Mouse (Mus musculus) midbrain, embryonic 11.5 days (tissue): ENCODE measurements around the gene Slc39a2. TPM values are rescaled to one million over a fixed set of nuclear protein-coding genes. Genes with fewer than 3 reads are reported as not detected.

Experiments
- ATAC-seq: fragments of 200-750 bp; cut with Nextera tagmentation; 2 replicates; pipeline ENCODE4 v1.8.0; 2017; ENCODE audit warnings: moderate TSS enrichment, moderate library complexity; ENCODE audit not compliant: low FRiP score
- DNase-seq: peaks from one replicate; pipeline ENCODE4 v3.0.0; 2015; ENCODE audit warnings: low spot score; ENCODE audit errors: missing footprints
- H3K27ac ChIP-seq: fragments of 300-500 bp; sonication (generic); 2 replicates; pipeline ENCODE4 v1.5.1; 2014; ENCODE audit warnings: low read depth, low read length
- H3K27me3 ChIP-seq: fragments of 300-500 bp; sonication (generic); 2 replicates; pipeline ENCODE4 v1.6.1; 2014; ENCODE audit warnings: mild to moderate bottlenecking, low read length, moderate library complexity, mixed read lengths; ENCODE audit not compliant: control insufficient read depth, insufficient read depth
- H3K36me3 ChIP-seq: fragments of 300-500 bp; sonication (generic); 2 replicates; pipeline ENCODE4 v1.6.1; 2014; ENCODE audit warnings: mild to moderate bottlenecking, low read length, moderate library complexity, mixed read lengths; ENCODE audit not compliant: control insufficient read depth, insufficient read depth
- H3K4me1 ChIP-seq: fragments of 300-500 bp; sonication (generic); 2 replicates; pipeline ENCODE4 v1.6.1; 2014; ENCODE audit warnings: low read length; ENCODE audit not compliant: control insufficient read depth, insufficient read depth
- H3K4me2 ChIP-seq: fragments of 300-500 bp; sonication (generic); 2 replicates; pipeline ENCODE4 v1.6.1; 2014; ENCODE audit warnings: mild to moderate bottlenecking, moderate library complexity
- H3K4me3 ChIP-seq: fragments of 300-500 bp; sonication (generic); 2 replicates; pipeline ENCODE4 v1.5.1; 2014; ENCODE audit warnings: low read depth, low read length
- H3K9ac ChIP-seq: fragments of 300-500 bp; sonication (generic); 2 replicates; pipeline ENCODE4 v1.6.1; 2014; ENCODE audit warnings: low read length
- H3K9me3 ChIP-seq: fragments of 300-500 bp; sonication (generic); 2 replicates; pipeline ENCODE4 v1.6.1; 2016; ENCODE audit warnings: low read length; ENCODE audit not compliant: control insufficient read depth
- WGBS: fragments of 180-500 bp; shearing (Covaris S2); extraction: QIAGEN DNeasy Blood & Tissue Kit; methylation state at CpG from one replicate; pipeline ENCODE4 v1.1.7; 2014; 5-methylcytosine and 5-hydroxymethylcytosine counted together
- polyA plus RNA-seq: library from polyadenylated mRNA; unstranded; fragments of >200 nt; fragmentation: Nextera tagmentation; extraction: Ambion mirVana; gene quantifications from 2 replicates; pipeline ENCODE4 v1.2.1, GENCODE M21; 2014

Gene Slc39a2
- polyA plus RNA-seq, 1 experiment from 2014 or later, result 0.41 TPM

GRCm38 (mm10) chr14:51913062-51913959 is 20.6 kb downstream of the Slc39a2 start:
- Histone ChIP-seq H3K36me3 (no peaks in the 10 kb centered on the region), H3K27ac (no peak overlapping the region), H3K9ac (peak overlapping the region; percentile 69), H3K4me1 (peaks cover 7% of the 10 kb centered on the region), H3K9me3 (no peaks in the 10 kb centered on the region), H3K4me2 (peak overlapping the region; percentile 100), H3K27me3 (peaks cover 6% of the 10 kb centered on the region), H3K4me3 (peak overlapping the region; percentile 56)
- under 1% methylated on average over 52 of the region's 58 CpGs for WGBS
- DNase-seq, result peak; percentile 94
- peak; percentile 74 for ATAC-seq

GRCm38 (mm10) chr14:51913960-51914762 is 21.5 kb downstream of the Slc39a2 start, which contains the start of gene Ndrg2:
Gene Ndrg2, minus strand, starts transcription at chr14:51914158.
- 3% methylated on average over 22 of the region's 23 CpGs for WGBS
- H3K27ac ChIP-seq, result no peak within 1 kb of the TSS; the same call in 1 of the 2 replicates
- DNase-seq (peak; percentile 90), ATAC-seq (peak; percentile 74)
- no peaks in the 10 kb centered on the region for H3K36me3 ChIP-seq
- H3K9me3 ChIP-seq, result no peaks in the 10 kb centered on the region
- H3K4me2 ChIP-seq, result peak within 1 kb of the TSS; percentile 100
- H3K4me1 ChIP-seq, result peaks cover 7% of the 10 kb centered on the region
- peak within 1 kb of the TSS; percentile 56 for H3K4me3 ChIP-seq
- H3K27me3 ChIP-seq, result peaks cover 6% of the 10 kb centered on the region
- peak within 1 kb of the TSS; percentile 69 for H3K9ac ChIP-seq

GRCm38 (mm10) chr14:51915030-51915429 is 22.3 kb downstream of the Slc39a2 start:
- Histone ChIP-seq H3K4me2 (no peak overlapping the region), H3K36me3 (no peaks in the 10 kb centered on the region), H3K4me1 (peaks cover 7% of the 10 kb centered on the region), H3K9me3 (no peaks in the 10 kb centered on the region), H3K27ac (no peak overlapping the region; the same call in 1 of the 2 replicates), H3K9ac (no peak overlapping the region), H3K27me3 (peaks cover 6% of the 10 kb centered on the region), H3K4me3 (no peak overlapping the region)
- DNase-seq (no peak), ATAC-seq (no peak)
- 46% methylated on average over 3 of the region's 3 CpGs for WGBS

GRCm38 (mm10) chr14:51916539-51916938 is 23.9 kb downstream of the Slc39a2 start:
- Histone ChIP-seq H3K9me3 (no peaks in the 10 kb centered on the region), H3K4me1 (peaks cover 7% of the 10 kb centered on the region), H3K4me2 (no peak overlapping the region), H3K27me3 (peaks cover 6% of the 10 kb centered on the region), H3K27ac (no peak overlapping the region), H3K9ac (no peak overlapping the region), H3K4me3 (no peak overlapping the region), H3K36me3 (no peaks in the 10 kb centered on the region)
- 83% methylated on average over 4 of the region's 4 CpGs for WGBS
- DNase-seq, result no peak
- ATAC-seq, result no peak

- Histone ChIP-seq H3K4me1 (peaks cover 7% of the 10 kb centered on the region), H3K27me3 (peaks cover 2% of the 10 kb centered on the region), H3K36me3 (no peaks in the 10 kb centered on the region), H3K9ac (no peak within 1 kb of the TSS), H3K27ac (no peak within 1 kb of the TSS), H3K4me2 (no peak within 1 kb of the TSS), H3K4me3 (no peak within 1 kb of the TSS), H3K9me3 (no peaks in the 10 kb centered on the region)
- WGBS, result 94% methylated on average over 4 of the region's 4 CpGs
- DNase-seq, result no peak
- ATAC-seq, result no peak
Observed at GRCm38 (mm10) chr14:51918125-51918524, 25.4 kb downstream of the Slc39a2 start, which contains the start of gene Tppp2. Gene Tppp2, plus strand, starts transcription at chr14:51918425.

GRCm38 (mm10) chr14:51918966-51919365 is 26.3 kb downstream of the Slc39a2 start:
- Histone ChIP-seq H3K27ac (no peak overlapping the region), H3K4me1 (peaks cover 2% of the 10 kb centered on the region; the same call in 1 of the 2 replicates), H3K4me2 (no peak overlapping the region), H3K9ac (no peak overlapping the region), H3K36me3 (no peaks in the 10 kb centered on the region), H3K4me3 (no peak overlapping the region), H3K27me3 (no peaks in the 10 kb centered on the region; the same call in 1 of the 2 replicates), H3K9me3 (no peaks in the 10 kb centered on the region)
- WGBS, result 87% methylated on average over 4 of the region's 4 CpGs
- DNase-seq (no peak), ATAC-seq (no peak)

GRCm38 (mm10) chr14:51921759-51922570 is 29.3 kb downstream of the Slc39a2 start:
- no peaks in the 10 kb centered on the region for H3K27me3 ChIP-seq
- H3K9ac ChIP-seq, result no peak overlapping the region
- no peak overlapping the region for H3K27ac ChIP-seq
- no peaks in the 10 kb centered on the region for H3K4me1 ChIP-seq
- no peaks in the 10 kb centered on the region for H3K9me3 ChIP-seq
- no peak overlapping the region for H3K4me3 ChIP-seq
- no peak for ATAC-seq
- 87% methylated on average over 16 of the region's 16 CpGs for WGBS
- no peak for DNase-seq
- no peak overlapping the region for H3K4me2 ChIP-seq
- no peaks in the 10 kb centered on the region for H3K36me3 ChIP-seq

- Histone ChIP-seq H3K9me3 (no peaks in the 10 kb centered on the region), H3K27me3 (no peaks in the 10 kb centered on the region), H3K27ac (no peak within 1 kb of the TSS), H3K36me3 (no peaks in the 10 kb centered on the region), H3K9ac (no peak within 1 kb of the TSS), H3K4me2 (no peak within 1 kb of the TSS), H3K4me3 (no peak within 1 kb of the TSS), H3K4me1 (no peaks in the 10 kb centered on the region)
- ATAC-seq, result no peak
- no peak for DNase-seq
- WGBS, result 92% methylated on average over 7 of the region's 7 CpGs
Observed at GRCm38 (mm10) chr14:51922571-51922865, 29.8 kb downstream of the Slc39a2 start, which contains the start of gene Rnase13. Gene Rnase13, minus strand, starts transcription at chr14:51922773.
